Mouse (Mus musculus): Measurements from ENCODE around the gene Gm47289. TPM values are rescaled to one million over a fixed set of nuclear protein-coding genes. Genes with fewer than 3 reads are reported as not detected.

Gm47289 gene
- polyA plus RNA-seq (2021; fragmentation: Nextera tagmentation), result not detected in 2 replicates
- long read RNA-seq, experiment 1, result 0 reads
- long read RNA-seq, experiment 2, result 0 reads

DNA sequence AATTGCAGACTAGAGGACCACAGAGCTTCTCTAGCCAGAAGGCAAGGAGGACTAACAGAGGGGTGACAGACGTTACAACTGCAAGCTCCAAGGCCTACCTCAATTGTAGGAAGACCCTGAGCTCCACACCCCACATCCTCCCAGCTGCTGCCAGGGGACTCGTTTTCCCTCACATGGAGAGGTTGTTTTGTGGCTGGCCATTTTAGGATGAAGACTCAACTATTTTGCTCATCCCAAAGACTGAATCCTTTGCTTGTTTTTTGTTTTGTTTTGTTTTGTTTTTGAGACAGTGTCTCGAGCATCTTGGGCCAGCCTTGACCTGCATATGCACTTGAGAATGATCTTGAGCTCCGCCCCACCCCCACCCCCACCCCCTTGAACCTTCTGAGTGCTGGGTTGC is at the start of gene Gm47289:
Gene Gm47289, plus strand, starts transcription at position 301 of the 400 bp plus-strand sequence.

DNA sequence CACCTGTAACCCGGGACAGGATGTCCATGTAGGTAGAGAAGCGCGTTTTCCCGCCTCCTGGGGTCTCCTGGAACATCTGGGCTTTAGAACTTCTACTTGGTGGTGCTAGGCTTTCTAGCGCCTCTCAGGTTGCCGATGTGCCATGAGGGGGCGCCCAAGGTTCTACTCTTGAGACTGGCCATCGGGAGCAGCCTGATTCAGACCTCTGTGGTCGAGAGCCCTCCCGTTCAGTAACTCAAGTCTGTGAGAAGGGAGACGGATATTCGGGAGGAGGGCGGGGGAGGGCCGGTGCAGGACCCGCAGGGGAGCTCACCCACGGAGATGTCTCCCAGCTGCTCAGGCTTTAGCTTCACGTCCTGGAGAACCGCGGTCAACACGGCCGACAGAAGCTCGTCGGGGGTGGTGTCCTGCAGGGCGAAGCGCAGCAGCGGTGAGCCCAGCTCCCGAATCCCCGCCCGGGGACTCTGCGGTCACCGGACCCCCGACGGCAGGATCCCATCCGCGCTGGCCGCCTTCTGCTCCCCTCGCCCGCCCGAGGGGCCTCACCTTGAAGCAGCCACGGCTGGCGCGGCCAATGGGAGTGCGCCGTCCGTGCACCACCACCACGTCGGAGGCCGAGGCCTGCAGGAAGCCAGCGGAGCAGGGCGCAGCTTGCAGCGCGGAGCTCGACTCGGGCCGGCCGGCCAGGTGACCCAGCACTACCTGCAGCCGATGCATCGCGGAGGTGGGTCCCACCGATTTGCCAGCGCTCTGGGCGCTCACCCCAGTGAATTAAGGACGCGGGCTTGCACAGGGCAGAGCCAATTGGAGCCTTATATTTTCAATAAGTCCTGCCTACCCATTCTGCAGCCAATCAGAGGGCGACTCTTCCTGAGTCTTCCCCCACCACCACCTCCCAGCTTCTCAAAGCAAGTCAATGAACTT is 2.4 kb upstream of the Gm47289 start, which contains the start of gene Acaa1b:
Gene Acaa1b, minus strand, starts transcription at position 816 of the 924 bp plus-strand sequence.

DNA sequence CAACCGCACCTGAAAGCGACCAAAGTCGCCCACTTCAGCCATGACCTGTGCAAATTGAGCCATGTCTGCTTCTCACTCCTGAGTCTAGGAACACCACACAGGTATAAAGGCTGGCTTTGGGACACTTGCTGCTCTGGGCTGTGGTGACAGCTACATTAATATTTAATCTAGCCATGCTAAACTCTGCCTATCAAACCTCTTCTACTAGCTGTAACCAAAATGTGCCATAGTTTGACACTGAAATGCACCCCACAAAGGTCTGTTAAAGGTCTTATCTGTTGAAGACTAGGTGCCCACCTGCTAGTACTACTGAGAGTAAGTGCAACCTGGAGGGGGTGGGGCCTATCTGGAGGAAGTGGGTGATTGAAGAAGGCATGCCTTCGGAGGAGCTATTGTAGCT is 50.0 kb downstream of the Gm47289 start, which contains the start of gene Slc22a13:
Gene Slc22a13, minus strand, starts transcription at position 101 of the 400 bp plus-strand sequence.

Other genes starting within 250 kb of the Gm47289 start
- gene Ctdspl, start 232.7 kb upstream of the Gm47289 start, polyA plus RNA-seq (2021; fragmentation: Nextera tagmentation), result 4.7 and 9.1 TPM in 2 replicates
- gene Vill, start 106.4 kb upstream of the Gm47289 start, polyA plus RNA-seq (2021; fragmentation: Nextera tagmentation), result 0.93 and 0.98 TPM in 2 replicates
- gene Plcd1, start 65.7 kb upstream of the Gm47289 start, polyA plus RNA-seq (2021; fragmentation: Nextera tagmentation), result 9.9 and 10.2 TPM in 2 replicates
- 1.3 and 1.7 TPM in 2 replicates for gene Dlec1, start 56.7 kb upstream of the Gm47289 start, polyA plus RNA-seq (2021; fragmentation: Nextera tagmentation)
- 0.83 and 1.2 TPM in 2 replicates for gene Acaa1b, start 2.1 kb upstream of the Gm47289 start, polyA plus RNA-seq (2021; fragmentation: Nextera tagmentation)
- gene Slc22a13, start 49.9 kb downstream of the Gm47289 start, polyA plus RNA-seq (2021; fragmentation: Nextera tagmentation), result not detected in 2 replicates
- 1.9 and 3.2 TPM in 2 replicates for gene Oxsr1, start 163.3 kb downstream of the Gm47289 start, polyA plus RNA-seq (2021; fragmentation: Nextera tagmentation)
- gene Acaa1a, start 180.5 kb downstream of the Gm47289 start, polyA plus RNA-seq (2021; fragmentation: Nextera tagmentation), result 121 and 122 TPM in 2 replicates
- gene Myd88, start 182.2 kb downstream of the Gm47289 start, polyA plus RNA-seq (2021; fragmentation: Nextera tagmentation), result 5.0 and 5.9 TPM in 2 replicates
- 2.2 and 3.4 TPM in 2 replicates for gene Xylb, start 198.2 kb downstream of the Gm47289 start, polyA plus RNA-seq (2021; fragmentation: Nextera tagmentation)
- not detected in 2 replicates for gene Slc22a14, start 206.4 kb downstream of the Gm47289 start, polyA plus RNA-seq (2021; fragmentation: Nextera tagmentation)
- 3.0 and 4.4 TPM in 2 replicates for gene Acvr2b, start 243.0 kb downstream of the Gm47289 start, polyA plus RNA-seq (2021; fragmentation: Nextera tagmentation)